Mouse (Mus musculus) gastrocnemius, postnatal 10 days (tissue): ENCODE data around the gene Park7. TPM values are rescaled to one million over a fixed set of nuclear protein-coding genes. Genes with fewer than 3 reads are reported as not detected.
"Not testable (repeated sequence)": the region's sequence is repeated elsewhere in the genome, so short reads cannot be mapped to it uniquely, and the experiment has no call there.

ENCODE experiments used
- DNase-seq: peaks from one replicate; pipeline ENCODE4 v3.0.0; 2021; ENCODE audit warnings: mixed read lengths
- total RNA-seq, 2 experiments: library from RNA; stranded (reverse); gene quantifications; 2 replicates each; pipeline ENCODE4 v1.2.3; 2021

The Park7 gene
- total RNA-seq, 2 experiments from 2014 or later, result 427 to 492 TPM

GRCm38 (mm10) chr4:150913743-150914142 lies 494 bp downstream of the Park7 start:
- DNase-seq, result no peak

- DNase-seq, result no peak
Observed at GRCm38 (mm10) chr4:150910164-150910951, 3.9 kb downstream of the Park7 start.

GRCm38 (mm10) chr4:150909451-150910156 lies 4.6 kb downstream of the Park7 start:
- peak; percentile 99 for DNase-seq

- not testable (repeated sequence) for DNase-seq
Observed at GRCm38 (mm10) chr4:150908512-150908911, 5.7 kb downstream of the Park7 start.

- DNase-seq, result no peak
Observed at GRCm38 (mm10) chr4:150907099-150907498, 7.1 kb downstream of the Park7 start.

- peak; percentile 28 for DNase-seq
Observed at GRCm38 (mm10) chr4:150903091-150903742, 11.0 kb downstream of the Park7 start.

GRCm38 (mm10) chr4:150902062-150902461 lies 12.2 kb downstream of the Park7 start:
- peak; percentile 42 for DNase-seq

- peak; percentile 87 for DNase-seq
Observed at GRCm38 (mm10) chr4:150901651-150902050, 12.6 kb downstream of the Park7 start.

- DNase-seq, result no peak
Observed at GRCm38 (mm10) chr4:150900486-150900885, 13.8 kb downstream of the Park7 start.

GRCm38 (mm10) chr4:150898716-150899365 lies 15.4 kb downstream of the Park7 start:
- DNase-seq, result peak; percentile 81

- DNase-seq, result no peak
Observed at GRCm38 (mm10) chr4:150896896-150897624, 17.2 kb downstream of the Park7 start.

- DNase-seq, result no peak
Observed at GRCm38 (mm10) chr4:150894718-150895501, 19.3 kb downstream of the Park7 start.

- DNase-seq, result no peak
Observed at GRCm38 (mm10) chr4:150891308-150891707, 22.9 kb downstream of the Park7 start.

- DNase-seq, result no peak
Observed at GRCm38 (mm10) chr4:150889955-150890315, 24.3 kb downstream of the Park7 start.

GRCm38 (mm10) chr4:150889273-150889954 lies 24.8 kb downstream of the Park7 start:
- no peak for DNase-seq

- DNase-seq, result no peak
Observed at GRCm38 (mm10) chr4:150888492-150888891, 25.7 kb downstream of the Park7 start.

- no peak for DNase-seq
Observed at GRCm38 (mm10) chr4:150887903-150888302, 26.3 kb downstream of the Park7 start.

- DNase-seq, result no peak
Observed at GRCm38 (mm10) chr4:150882632-150883031, 31.6 kb downstream of the Park7 start.

GRCm38 (mm10) chr4:150880364-150880763 lies 33.9 kb downstream of the Park7 start:
- DNase-seq, result no peak

- DNase-seq, result no peak
Observed at GRCm38 (mm10) chr4:150879631-150880030, 34.6 kb downstream of the Park7 start.
